Mouse (Mus musculus) embryonic facial prominence, embryonic 11.5 days (tissue): ENCODE data around the gene Gm9999. TPM values are rescaled to one million over a fixed set of nuclear protein-coding genes. Genes with fewer than 3 reads are reported as not detected.

Experiments
- ATAC-seq: fragments of 200-750 bp; cut with Nextera tagmentation; replicated peaks from 2 replicates; pipeline ENCODE4 v1.8.0; 2017; ENCODE audit warnings: low read depth; ENCODE audit not compliant: insufficient number of reproducible peaks, low FRiP score, low TSS enrichment
- DNase-seq: peaks from one replicate; pipeline ENCODE4 v3.0.0-alpha.2; 2015; ENCODE audit warnings: low spot score
- H3K27ac ChIP-seq: fragments of 300-500 bp; sonication (generic); replicated peaks from 2 replicates; pipeline ENCODE4 v1.5.1; 2014; ENCODE audit warnings: mild to moderate bottlenecking, low read depth, low read length, control low read depth
- H3K27me3 ChIP-seq: fragments of 300-500 bp; sonication (generic); 2 replicates; pipeline ENCODE4 v1.6.1; 2014; ENCODE audit warnings: mild to moderate bottlenecking, low read length, moderate library complexity, mixed read lengths; ENCODE audit not compliant: control insufficient read depth, insufficient read depth
- H3K36me3 ChIP-seq: fragments of 300-500 bp; sonication (generic); replicated peaks from 2 replicates; pipeline ENCODE4 v1.6.1; 2014; ENCODE audit warnings: low read depth, mild to moderate bottlenecking, low read length, moderate library complexity, mixed read lengths; ENCODE audit not compliant: control insufficient read depth, insufficient read depth
- H3K4me1 ChIP-seq: fragments of 300-500 bp; sonication (generic); 2 replicates; pipeline ENCODE4 v1.6.1; 2014; ENCODE audit warnings: low read length, mixed read lengths; ENCODE audit not compliant: control insufficient read depth, insufficient read depth
- H3K4me2 ChIP-seq: fragments of 300-500 bp; sonication (generic); 2 replicates; pipeline ENCODE4 v1.6.1; 2014; ENCODE audit warnings: low read depth, mild to moderate bottlenecking, control low read depth, low read length, moderate library complexity
- H3K4me3 ChIP-seq: fragments of 300-500 bp; sonication (generic); 2 replicates; pipeline ENCODE4 v1.5.1; 2014; ENCODE audit warnings: low read depth, low read length, control low read depth
- H3K9ac ChIP-seq: fragments of 300-500 bp; sonication (generic); replicated peaks from 2 replicates; pipeline ENCODE4 v1.6.1; 2014; ENCODE audit warnings: mild to moderate bottlenecking, control low read depth, low read length
- H3K9me3 ChIP-seq: fragments of 300-500 bp; sonication (generic); replicated peaks from 2 replicates; pipeline ENCODE4 v1.6.1; 2016; ENCODE audit warnings: mild to moderate bottlenecking, low read length, inconsistent platforms, mixed read lengths; ENCODE audit not compliant: control insufficient read depth
- WGBS: fragments of 180-500 bp; shearing (Covaris S2); extraction: QIAGEN DNeasy Blood & Tissue Kit; methylation state at CpG from one replicate; pipeline ENCODE4 v1.1.7; 2014; 5-methylcytosine and 5-hydroxymethylcytosine counted together
- polyA plus RNA-seq: library from polyadenylated mRNA; unstranded; fragments of >200 nt; fragmentation: Nextera tagmentation; extraction: Ambion mirVana; gene quantifications from 2 replicates; pipeline ENCODE4 v1.2.1, GENCODE M21; 2014

Gm9999 gene
- polyA plus RNA-seq, 1 experiment from 2014 or later: not detected

GRCm38 (mm10) chr7:47014564-47015389 lies 31.4 kb downstream of the Gm9999 start:
- 65% methylated on average over 10 of the region's 11 CpGs for WGBS
- Histone ChIP-seq H3K27ac (no peak overlapping the region), H3K9ac (no peak overlapping the region), H3K4me3 (no peak overlapping the region), H3K27me3 (no peaks in the 10 kb centered on the region), H3K4me1 (peaks cover 3% of the 10 kb centered on the region; the same call in 1 of the 2 replicates), H3K9me3 (no peaks in the 10 kb centered on the region), H3K36me3 (no peaks in the 10 kb centered on the region), H3K4me2 (no peak overlapping the region)
- ATAC-seq (no peak), DNase-seq (no peak)

DNA sequence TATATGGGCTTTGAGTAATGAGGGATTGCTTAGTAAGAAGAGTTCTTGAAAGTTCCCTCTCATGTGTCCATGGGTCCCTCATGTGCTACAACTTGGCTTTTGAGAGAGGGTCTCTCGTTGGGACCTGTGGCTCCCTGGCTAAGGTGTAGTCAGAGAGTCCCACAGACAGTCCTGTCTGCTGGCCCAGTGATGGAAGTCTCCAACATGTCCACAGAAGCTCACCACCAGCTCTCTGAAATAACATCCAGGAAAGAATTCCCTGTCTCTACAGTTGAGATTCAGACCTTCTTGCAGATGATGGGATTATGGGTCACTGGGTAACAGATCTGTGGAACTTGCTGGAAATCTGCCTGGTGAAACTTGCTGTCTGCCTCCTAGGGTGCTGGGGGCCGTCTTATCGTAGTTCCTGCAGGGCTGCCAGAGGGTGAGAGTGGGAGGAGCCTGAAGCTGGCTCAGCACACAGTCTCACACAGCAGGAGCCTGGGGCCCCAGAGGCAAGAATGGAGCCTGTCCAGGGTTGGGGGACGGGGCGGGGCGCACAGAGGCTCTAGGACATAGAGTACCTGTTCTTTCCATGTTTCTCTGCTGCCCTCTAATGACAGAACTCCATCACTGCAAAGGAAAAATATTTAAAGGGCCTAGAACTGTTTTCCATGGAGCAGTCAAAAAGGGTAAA lies 32.1 kb downstream of the Gm9999 start:
- Histone ChIP-seq H3K4me3 (no peak overlapping the region), H3K9ac (peak overlapping the region; percentile 29; the same call in 1 of the 2 replicates), H3K4me2 (no peak overlapping the region; the same call in 1 of the 2 replicates), H3K27me3 (no peaks in the 10 kb centered on the region), H3K36me3 (no peaks in the 10 kb centered on the region), H3K4me1 (peaks cover 3% of the 10 kb centered on the region; the same call in 1 of the 2 replicates), H3K9me3 (no peaks in the 10 kb centered on the region), H3K27ac (no peak overlapping the region)
- ATAC-seq (peak; percentile 97), DNase-seq (peak; percentile 89)
- WGBS: 9% methylated on average over 6 of the region's 6 CpGs

DNA sequence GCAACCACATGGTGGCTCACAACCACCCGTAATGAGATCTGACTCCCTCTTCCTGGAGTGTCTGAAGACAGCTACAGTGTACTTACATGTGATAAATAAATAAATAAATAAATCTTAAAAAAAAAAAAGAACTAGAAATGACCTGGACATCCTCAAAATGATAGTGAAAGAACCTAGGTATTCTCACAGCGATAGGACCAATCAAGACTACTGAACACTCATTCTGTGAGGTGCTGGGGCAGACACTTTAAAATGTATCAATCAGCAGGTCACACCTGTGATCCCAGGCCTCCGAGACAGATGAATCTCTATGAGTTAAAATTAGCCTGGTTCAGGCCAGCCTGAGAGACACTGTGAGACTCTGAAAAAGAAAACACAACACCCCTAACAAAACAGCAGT lies 33.2 kb downstream of the Gm9999 start:
- no peak overlapping the region for H3K4me2 ChIP-seq
- H3K27me3 ChIP-seq: no peaks in the 10 kb centered on the region
- H3K36me3 ChIP-seq: no peaks in the 10 kb centered on the region
- no peaks in the 10 kb centered on the region for H3K9me3 ChIP-seq
- no peak overlapping the region for H3K4me3 ChIP-seq
- DNase-seq (no peak), ATAC-seq (no peak)
- no peak overlapping the region for H3K27ac ChIP-seq
- peaks cover 3% of the 10 kb centered on the region; the same call in 1 of the 2 replicates for H3K4me1 ChIP-seq
- no peak overlapping the region for H3K9ac ChIP-seq
- 69% methylated on average over 3 of the region's 3 CpGs for WGBS

GRCm38 (mm10) chr7:47017146-47017545 lies 33.8 kb downstream of the Gm9999 start:
- Histone ChIP-seq H3K4me1 (peaks cover 3% of the 10 kb centered on the region; the same call in 1 of the 2 replicates), H3K36me3 (no peaks in the 10 kb centered on the region), H3K4me3 (no peak overlapping the region), H3K9ac (no peak overlapping the region), H3K27ac (no peak overlapping the region), H3K9me3 (no peaks in the 10 kb centered on the region), H3K4me2 (no peak overlapping the region), H3K27me3 (no peaks in the 10 kb centered on the region)
- WGBS: 70% methylated on average over 7 of the region's 7 CpGs
- ATAC-seq (no peak), DNase-seq (no peak)

DNA sequence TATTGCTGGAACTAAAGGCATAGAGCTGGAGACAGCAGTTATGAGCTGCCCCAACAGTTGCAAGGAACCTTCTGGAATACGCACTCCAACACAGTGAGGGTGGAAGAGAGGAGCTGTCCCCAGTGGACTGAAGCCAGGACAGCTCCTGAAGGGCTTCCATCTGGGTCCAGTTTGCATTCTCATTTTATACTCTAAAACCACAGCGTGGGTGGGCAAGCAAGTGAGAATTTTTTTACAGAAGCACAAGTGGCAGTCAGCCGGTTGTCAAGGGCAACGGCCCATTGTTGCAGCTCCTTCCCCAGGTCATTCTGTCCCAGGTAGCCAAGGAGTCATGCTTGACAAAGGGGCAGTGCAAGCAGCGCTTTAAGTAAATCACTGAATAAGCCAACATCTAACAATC lies 36.3 kb downstream of the Gm9999 start:
- H3K4me2 ChIP-seq: no peak overlapping the region
- WGBS: 65% methylated on average over 5 of the region's 5 CpGs
- no peaks in the 10 kb centered on the region for H3K36me3 ChIP-seq
- no peak overlapping the region for H3K4me3 ChIP-seq
- no peak for DNase-seq
- H3K9ac ChIP-seq: no peak overlapping the region
- no peaks in the 10 kb centered on the region for H3K9me3 ChIP-seq
- no peak overlapping the region for H3K27ac ChIP-seq
- H3K4me1 ChIP-seq: peaks cover 3% of the 10 kb centered on the region; the same call in 1 of the 2 replicates
- ATAC-seq: no peak
- H3K27me3 ChIP-seq: no peaks in the 10 kb centered on the region

GRCm38 (mm10) chr7:47020956-47021355 lies 37.6 kb downstream of the Gm9999 start:
- Histone ChIP-seq H3K27me3 (no peaks in the 10 kb centered on the region), H3K4me2 (no peak overlapping the region), H3K9me3 (no peaks in the 10 kb centered on the region), H3K4me1 (no peaks in the 10 kb centered on the region), H3K36me3 (no peaks in the 10 kb centered on the region), H3K4me3 (no peak overlapping the region), H3K9ac (no peak overlapping the region), H3K27ac (no peak overlapping the region)
- DNase-seq: no peak
- ATAC-seq: no peak
- WGBS: 9% methylated on average over 8 of the region's 8 CpGs

DNA sequence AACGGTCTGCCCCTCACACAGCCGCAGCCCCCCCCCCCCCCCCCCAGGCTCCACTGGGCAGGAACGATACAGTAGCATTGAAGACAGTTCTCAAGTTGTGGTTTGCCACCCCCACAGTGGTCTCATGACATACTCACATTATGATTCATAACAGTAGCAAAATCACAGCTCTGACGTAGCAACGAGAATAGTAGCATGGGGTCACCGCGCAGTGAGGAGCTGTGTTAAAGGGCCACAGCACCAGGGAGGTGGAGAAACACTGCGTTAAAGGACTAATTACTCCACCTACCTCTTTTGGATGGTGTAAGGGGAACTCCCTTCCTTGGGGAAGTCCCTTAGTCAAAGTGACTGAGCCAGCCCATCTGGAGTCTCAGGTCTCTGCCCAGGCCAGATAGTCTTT lies 39.1 kb downstream of the Gm9999 start:
- no peak overlapping the region for H3K9ac ChIP-seq
- no peaks in the 10 kb centered on the region for H3K36me3 ChIP-seq
- no peaks in the 10 kb centered on the region for H3K27me3 ChIP-seq
- no peaks in the 10 kb centered on the region for H3K4me1 ChIP-seq
- ATAC-seq: no peak
- WGBS: 70% methylated on average over 7 of the region's 8 CpGs
- no peaks in the 10 kb centered on the region for H3K9me3 ChIP-seq
- H3K4me3 ChIP-seq: no peak overlapping the region
- no peak overlapping the region for H3K4me2 ChIP-seq
- no peak overlapping the region for H3K27ac ChIP-seq
- no peak for DNase-seq

- DNase-seq (peak; percentile 84), ATAC-seq (no peak)
- Histone ChIP-seq H3K9me3 (no peaks in the 10 kb centered on the region), H3K4me1 (no peaks in the 10 kb centered on the region), H3K4me2 (no peak overlapping the region), H3K27ac (no peak overlapping the region), H3K9ac (no peak overlapping the region), H3K36me3 (no peaks in the 10 kb centered on the region), H3K4me3 (no peak overlapping the region), H3K27me3 (no peaks in the 10 kb centered on the region)
- 15% methylated on average over 6 of the region's 6 CpGs for WGBS
Measured at GRCm38 (mm10) chr7:47023530-47023929, 40.1 kb downstream of the Gm9999 start.
